Mouse (Mus musculus): ENCODE data around the gene Cypt2. TPM values are rescaled to one million over a fixed set of nuclear protein-coding genes. Genes with fewer than 3 reads are reported as not detected.
"Not testable (repeated sequence)": the region's sequence is repeated elsewhere in the genome, so short reads cannot be mapped to it uniquely, and the experiment has no call there.

The Cypt2 gene
- total RNA-seq (2021): not detected

GRCm38 (mm10) chrX:105499472-105499871 is at the start of gene Cypt2:
TSS of gene Cypt2 (plus strand) at chrX:105499772.
- DNase-seq (ENCODE audit: low spot score in 2 of 2); intact Hi-C loops (cut with DNase I): not testable (repeated sequence)

GRCm38 (mm10) chrX:105546234-105546633 is 46.7 kb downstream of the Cypt2 start:
- intact Hi-C loops (cut with DNase I): no loop called here

More at GRCm38 (mm10) chrX:105546234-105546633, 46.7 kb downstream of the Cypt2 start:
- DNase-seq (ENCODE audit: low spot score in 2 of 2): no peak
